Mouse (Mus musculus) gastrocnemius, postnatal 14 days (tissue): ENCODE data around the gene Adarb1. TPM values are rescaled to one million over a fixed set of nuclear protein-coding genes. Genes with fewer than 3 reads are reported as not detected.

Experiments
- DNase-seq: peaks from one replicate; pipeline ENCODE4 v3.0.0; 2021; ENCODE audit warnings: mixed read lengths
- intact Hi-C: fragments of 180-260 bp; cut with DNase I; formaldehyde crosslinking; loops from one replicate; pipeline ENCODE4 v1.15.1; 2025; ENCODE audit warnings: low total_unique reads
- long read RNA-seq, 2 experiments: library from polyadenylated mRNA; stranded (forward); transcript quantifications; one replicate each; pipeline ENCODE4 v2.0.0; 2021
- total RNA-seq, 2 experiments: library from RNA; stranded (reverse); gene quantifications; 2 replicates each; pipeline ENCODE4 v1.2.3; 2021

The Adarb1 gene
- total RNA-seq: 10 to 100 TPM in 1 of 2 experiments, 1 to 10 TPM in 1; 6.3 to 12.5 TPM
- long read RNA-seq, experiment 1, full-length matches to known transcripts: 2 of 2 reads
- long read RNA-seq, experiment 1, partial matches to known transcripts: 0 of 2 reads
- long read RNA-seq, experiment 1, other reads (novel, unspliced or antisense): 0 of 2 reads
- long read RNA-seq, experiment 2, full-length matches to known transcripts: 2 of 5 reads
- long read RNA-seq, experiment 2, partial matches to known transcripts: 0 of 5 reads
- long read RNA-seq, experiment 2, other reads (novel, unspliced or antisense): 3 of 5 reads

- DNase-seq: peak; percentile 89
- intact Hi-C loops: no loop called here
Measured at GRCm38 (mm10) chr10:77418138-77418537, at the start of gene Adarb1. TSS of gene Adarb1 (minus strand) at chr10:77418270.

GRCm38 (mm10) chr10:77467407-77467806 is 49.3 kb upstream of the Adarb1 start:
- no peak for DNase-seq

GRCm38 (mm10) chr10:77465902-77466301 is 47.8 kb upstream of the Adarb1 start:
- intact Hi-C loops: no loop called here
- no peak for DNase-seq

More at GRCm38 (mm10) chr10:77467407-77467806, 49.3 kb upstream of the Adarb1 start:
- intact Hi-C loops: no loop called here

GRCm38 (mm10) chr10:77464181-77464936 is 46.3 kb upstream of the Adarb1 start:
- peak; percentile 52 for DNase-seq
- intact Hi-C loops: no loop called here

- intact Hi-C loops: no loop called here
- DNase-seq: no peak
Measured at GRCm38 (mm10) chr10:77461161-77461560, 43.1 kb upstream of the Adarb1 start.

GRCm38 (mm10) chr10:77457701-77458100 is 39.6 kb upstream of the Adarb1 start:
- no peak for DNase-seq
- intact Hi-C loops: no loop called here

GRCm38 (mm10) chr10:77456507-77456906 is 38.4 kb upstream of the Adarb1 start:
- DNase-seq: peak; percentile 58
- intact Hi-C loops: no loop called here

- intact Hi-C loops: no loop called here
Measured at GRCm38 (mm10) chr10:77455251-77456010, 37.4 kb upstream of the Adarb1 start.

GRCm38 (mm10) chr10:77454795-77455194 is 36.7 kb upstream of the Adarb1 start:
- intact Hi-C loops: no loop called here
- no peak for DNase-seq

More at GRCm38 (mm10) chr10:77455251-77456010, 37.4 kb upstream of the Adarb1 start:
- DNase-seq: no peak

GRCm38 (mm10) chr10:77451822-77452221 is 33.8 kb upstream of the Adarb1 start:
- DNase-seq: no peak
- intact Hi-C loops: no loop called here

GRCm38 (mm10) chr10:77450159-77450464 is 32.0 kb upstream of the Adarb1 start:
- intact Hi-C loops: no loop called here
- DNase-seq: no peak

GRCm38 (mm10) chr10:77449315-77450158 is 31.5 kb upstream of the Adarb1 start:
- intact Hi-C loops: no loop called here
- DNase-seq: no peak

- intact Hi-C loops: no loop called here
- DNase-seq: no peak
Measured at GRCm38 (mm10) chr10:77448698-77449247, 30.7 kb upstream of the Adarb1 start.

GRCm38 (mm10) chr10:77448209-77448608 is 30.1 kb upstream of the Adarb1 start:
- no peak for DNase-seq
- intact Hi-C loops: no loop called here

- intact Hi-C loops: no loop called here
- no peak for DNase-seq
Measured at GRCm38 (mm10) chr10:77447755-77448154, 29.7 kb upstream of the Adarb1 start.

GRCm38 (mm10) chr10:77442250-77442649 is 24.2 kb upstream of the Adarb1 start:
- intact Hi-C loops: no loop called here
- no peak for DNase-seq

GRCm38 (mm10) chr10:77441812-77442211 is 23.7 kb upstream of the Adarb1 start:
- intact Hi-C loops: no loop called here
- DNase-seq: no peak

- peak; percentile 61 for DNase-seq
- intact Hi-C loops: no loop called here
Measured at GRCm38 (mm10) chr10:77440841-77441755, 23.0 kb upstream of the Adarb1 start.
